Mouse (Mus musculus): Measurements from ENCODE around the gene Atp6v0a1.
A peak's percentile ranks its signal among the peaks of the same experiment; 100 is the strongest.

Atp6v0a1 gene

DNA sequence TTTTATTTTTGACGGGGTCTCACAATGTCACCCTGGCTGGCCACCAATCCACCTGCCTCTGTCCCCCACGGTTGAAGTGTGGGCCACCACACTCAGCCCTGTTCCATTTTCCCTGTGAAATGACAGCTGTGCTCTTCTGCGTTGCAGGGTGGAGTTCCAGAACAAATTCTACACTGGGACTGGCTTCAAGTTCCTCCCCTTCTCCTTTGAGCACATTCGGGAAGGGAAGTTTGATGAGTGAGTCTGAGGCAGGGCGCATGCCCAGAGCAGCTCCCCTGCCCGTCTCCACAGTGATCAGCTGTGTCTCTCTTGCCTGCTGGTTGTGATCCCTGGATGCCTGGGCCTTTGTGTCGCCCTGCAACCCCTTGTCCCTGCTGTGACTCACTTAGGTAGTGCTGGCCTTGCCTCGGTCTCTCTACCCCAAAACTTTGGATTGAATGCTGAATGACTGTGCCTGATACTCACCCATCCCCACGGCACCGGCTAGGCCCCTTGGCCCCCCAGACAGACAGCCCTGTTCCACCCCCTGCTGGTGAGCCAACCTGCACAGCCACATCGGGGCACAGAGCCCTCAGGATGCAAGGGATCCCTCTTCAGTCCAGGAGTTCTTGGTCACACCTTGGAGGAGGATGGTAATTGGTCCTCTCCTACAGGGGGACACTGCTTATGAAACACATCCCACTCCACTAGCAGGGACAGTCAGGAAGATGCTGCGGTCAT is 53.1 kb downstream of the Atp6v0a1 start:
- DNase-seq (ENCODE audit: low read depth): no peak

DNA sequence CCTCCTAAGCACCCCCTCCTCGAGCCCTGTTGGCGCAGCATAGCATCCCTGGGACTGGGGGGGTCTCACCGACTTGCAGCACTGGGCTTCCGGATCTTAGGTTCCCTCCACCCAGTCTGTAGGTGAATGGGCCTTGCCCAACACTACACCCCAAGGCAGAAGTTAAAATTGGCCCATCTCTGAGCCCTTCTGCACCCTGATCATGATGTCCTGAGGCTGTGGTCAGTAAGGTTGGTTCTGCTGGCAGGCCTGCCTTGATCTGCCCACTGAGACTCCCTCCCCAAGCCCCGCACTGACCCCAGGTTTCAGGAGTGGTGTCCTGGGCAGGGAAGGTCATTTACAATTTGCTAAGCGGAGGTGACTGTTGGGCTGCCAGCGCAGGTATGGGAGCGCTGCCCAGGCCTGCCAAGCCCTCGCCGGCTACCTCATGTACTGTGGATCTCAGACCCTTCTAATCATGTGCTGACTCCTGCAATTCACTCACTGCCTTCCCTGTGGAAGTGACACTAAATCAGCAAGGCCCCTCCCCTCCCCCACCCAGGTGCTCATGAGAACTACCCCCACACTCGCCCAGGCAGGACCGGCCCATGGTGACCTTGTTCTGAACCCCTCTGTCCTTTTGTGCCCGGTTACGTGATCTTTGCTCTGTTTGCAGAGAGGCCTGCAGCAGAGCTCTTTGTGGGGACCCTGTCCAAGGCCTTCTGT is 53.9 kb downstream of the Atp6v0a1 start:
- DNase-seq (ENCODE audit: low read depth): no peak

GRCm38 (mm10) chr11:101063676-101064327 is 54.5 kb downstream of the Atp6v0a1 start:
- peak; percentile 66 for DNase-seq (ENCODE audit: low read depth)

DNA sequence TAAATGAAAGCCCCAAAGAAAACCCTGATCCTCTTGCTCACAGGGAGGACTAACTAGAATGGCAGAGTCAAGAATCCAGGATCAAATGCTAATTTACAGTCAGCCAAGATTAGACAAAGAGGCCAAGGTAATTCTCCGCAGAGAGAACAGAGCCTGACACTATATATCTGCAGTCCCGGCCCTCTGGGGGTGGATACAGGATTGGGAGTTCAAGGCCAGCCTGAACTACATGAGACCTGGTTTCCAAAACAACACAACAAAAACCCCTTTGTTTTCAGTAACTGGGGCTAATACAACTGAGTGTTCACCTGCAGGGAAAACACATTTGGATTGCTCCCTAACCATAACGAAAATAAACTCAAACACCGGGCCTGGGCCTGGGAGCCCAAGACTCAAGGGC is 55.2 kb downstream of the Atp6v0a1 start:
- DNase-seq (ENCODE audit: low read depth): no peak

DNA sequence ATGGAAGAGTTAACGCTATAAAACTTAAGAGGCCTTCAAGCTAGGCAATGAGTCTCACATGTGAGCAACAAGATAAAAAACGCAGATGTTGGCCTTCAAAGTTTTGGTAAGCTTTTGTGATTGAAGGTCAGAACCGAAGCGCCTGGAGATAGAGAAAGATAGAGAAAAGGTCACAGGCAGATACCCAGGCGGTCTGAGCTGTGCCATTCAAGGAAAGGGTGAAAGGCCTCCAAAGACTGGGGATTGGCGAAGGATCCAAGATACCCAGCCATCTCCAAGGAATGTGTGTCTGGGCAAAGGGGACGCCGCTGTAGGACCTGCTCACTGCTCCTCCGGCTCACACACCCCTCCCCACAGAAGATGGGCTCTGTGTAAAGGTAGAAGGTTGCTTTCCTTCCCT is 55.8 kb downstream of the Atp6v0a1 start:
- DNase-seq (ENCODE audit: low read depth): peak; percentile 14

GRCm38 (mm10) chr11:101066549-101067412 is 57.5 kb downstream of the Atp6v0a1 start:
- DNase-seq (ENCODE audit: low read depth): peak; percentile 89

DNA sequence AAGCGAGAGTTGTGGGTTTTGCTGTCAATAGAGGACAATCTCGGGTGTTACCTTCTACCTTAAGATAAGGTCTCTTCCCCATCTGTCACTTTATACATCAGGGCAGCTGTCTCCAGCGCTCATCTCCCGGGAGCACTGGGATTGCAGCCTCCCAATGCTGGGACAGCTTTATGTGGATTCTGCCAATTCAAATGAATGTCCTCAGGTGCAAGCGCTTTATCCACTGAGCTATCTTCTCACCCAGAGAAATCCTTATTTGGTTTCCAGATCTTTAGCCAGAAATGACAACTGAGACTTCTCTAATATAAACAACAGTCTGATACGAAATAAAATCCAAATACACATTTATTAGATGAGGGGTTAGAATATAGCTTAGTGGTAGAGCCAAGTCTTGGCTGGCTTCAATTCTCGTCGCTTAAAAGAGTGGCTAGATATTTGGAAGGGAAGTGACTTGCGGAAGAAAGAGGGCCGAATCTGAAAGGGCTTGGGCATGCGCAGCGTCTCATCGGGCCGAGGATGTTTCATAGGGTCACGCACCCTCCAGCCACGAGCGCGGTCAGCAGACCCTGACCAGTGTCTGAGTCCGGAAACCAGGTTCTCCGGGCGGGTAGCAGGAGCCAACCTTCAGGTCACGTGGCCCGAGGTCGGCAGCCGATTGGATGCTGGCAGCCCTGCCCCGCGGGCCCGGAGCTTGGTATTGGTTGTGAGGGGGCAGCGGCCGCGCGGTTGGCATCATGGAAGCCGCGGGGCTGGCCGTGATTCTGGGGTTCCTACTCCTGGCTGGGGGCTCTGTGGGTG is 60.3 kb downstream of the Atp6v0a1 start, which contains the start of gene Naglu:
Gene Naglu (plus strand): TSS at position 622 of the 798 bp plus-strand sequence.
- DNase-seq (ENCODE audit: low read depth): peak; percentile 94

- no peak for DNase-seq (ENCODE audit: low read depth)
These were observed 60.9 kb downstream of the Atp6v0a1 start for GRCm38 (mm10) chr11:101070189-101070527.

DNA sequence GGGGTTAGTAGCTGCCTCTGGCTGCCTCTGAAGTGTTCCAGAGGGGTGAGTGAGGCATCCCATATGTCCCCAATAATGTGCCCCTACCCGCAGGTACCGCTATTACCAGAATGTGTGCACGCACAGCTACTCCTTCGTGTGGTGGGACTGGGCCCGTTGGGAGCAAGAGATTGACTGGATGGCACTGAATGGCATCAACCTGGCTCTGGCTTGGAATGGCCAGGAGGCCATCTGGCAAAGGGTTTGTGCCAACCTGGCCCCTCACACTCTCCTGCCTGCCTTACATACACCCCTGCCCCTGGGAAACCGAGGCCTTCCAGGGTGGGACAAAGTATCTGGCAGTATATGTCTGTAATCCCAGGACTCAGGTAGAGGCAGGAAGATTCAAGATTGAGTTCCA is 61.7 kb downstream of the Atp6v0a1 start:
- DNase-seq (ENCODE audit: low read depth): no peak

DNA sequence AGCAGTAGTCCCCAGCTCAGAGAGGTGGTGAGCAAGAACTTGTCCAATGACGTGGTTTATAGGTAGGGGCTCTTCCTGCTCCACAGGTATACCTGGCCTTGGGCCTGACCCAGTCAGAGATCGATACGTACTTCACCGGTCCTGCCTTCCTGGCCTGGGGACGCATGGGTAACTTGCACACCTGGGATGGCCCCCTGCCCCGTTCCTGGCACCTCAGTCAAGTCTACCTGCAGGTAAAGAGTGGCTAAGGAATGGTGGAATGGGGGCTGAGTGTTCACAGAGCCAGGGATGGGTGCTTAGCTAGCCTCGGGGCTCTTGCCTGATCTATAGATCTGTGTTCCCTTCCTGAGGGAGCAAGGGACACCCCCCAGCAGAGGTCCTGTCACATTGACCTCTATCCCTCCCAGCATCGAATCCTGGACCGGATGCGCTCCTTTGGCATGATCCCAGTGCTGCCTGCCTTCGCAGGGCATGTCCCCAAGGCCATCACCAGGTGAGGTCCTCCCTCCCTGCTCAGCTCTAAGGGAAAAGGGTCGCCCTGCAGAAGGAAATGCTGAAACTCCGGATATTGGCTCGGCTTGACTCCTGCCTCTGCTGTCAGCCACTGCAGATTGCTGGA is 62.7 kb downstream of the Atp6v0a1 start:
- DNase-seq (ENCODE audit: low read depth): no peak

- DNase-seq (ENCODE audit: low read depth): no peak
These were observed 68.9 kb downstream of the Atp6v0a1 start, which contains the start of gene Hsd17b1 for GRCm38 (mm10) chr11:101078121-101078520. Hsd17b1 (plus strand) TSS chr11:101078411.

DNA sequence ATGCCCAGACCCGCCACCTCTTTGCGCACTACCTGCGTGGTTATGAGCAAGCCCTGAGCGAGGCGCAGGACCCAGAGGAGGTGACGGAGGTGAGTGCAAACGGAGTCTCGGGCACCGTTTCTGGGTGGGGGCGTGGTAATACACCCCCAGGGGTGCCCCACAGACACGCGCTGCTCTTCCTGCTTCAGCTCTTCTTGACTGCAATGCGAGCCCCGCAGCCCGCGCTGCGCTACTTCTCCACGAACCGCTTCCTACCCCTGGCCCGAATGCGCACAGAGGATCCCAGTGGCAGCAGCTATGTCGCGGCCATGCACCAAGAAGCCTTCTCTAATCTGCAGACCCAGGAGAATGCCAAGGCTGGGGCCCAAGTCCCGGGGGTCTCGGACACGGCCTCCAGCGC is 70.5 kb downstream of the Atp6v0a1 start:
- peak; percentile 46 for DNase-seq (ENCODE audit: low read depth)

- DNase-seq (ENCODE audit: low read depth): no peak
These were observed 71.2 kb downstream of the Atp6v0a1 start for GRCm38 (mm10) chr11:101080421-101080820.

GRCm38 (mm10) chr11:101081659-101082058 is 72.4 kb downstream of the Atp6v0a1 start:
- no peak for DNase-seq (ENCODE audit: low read depth)

DNA sequence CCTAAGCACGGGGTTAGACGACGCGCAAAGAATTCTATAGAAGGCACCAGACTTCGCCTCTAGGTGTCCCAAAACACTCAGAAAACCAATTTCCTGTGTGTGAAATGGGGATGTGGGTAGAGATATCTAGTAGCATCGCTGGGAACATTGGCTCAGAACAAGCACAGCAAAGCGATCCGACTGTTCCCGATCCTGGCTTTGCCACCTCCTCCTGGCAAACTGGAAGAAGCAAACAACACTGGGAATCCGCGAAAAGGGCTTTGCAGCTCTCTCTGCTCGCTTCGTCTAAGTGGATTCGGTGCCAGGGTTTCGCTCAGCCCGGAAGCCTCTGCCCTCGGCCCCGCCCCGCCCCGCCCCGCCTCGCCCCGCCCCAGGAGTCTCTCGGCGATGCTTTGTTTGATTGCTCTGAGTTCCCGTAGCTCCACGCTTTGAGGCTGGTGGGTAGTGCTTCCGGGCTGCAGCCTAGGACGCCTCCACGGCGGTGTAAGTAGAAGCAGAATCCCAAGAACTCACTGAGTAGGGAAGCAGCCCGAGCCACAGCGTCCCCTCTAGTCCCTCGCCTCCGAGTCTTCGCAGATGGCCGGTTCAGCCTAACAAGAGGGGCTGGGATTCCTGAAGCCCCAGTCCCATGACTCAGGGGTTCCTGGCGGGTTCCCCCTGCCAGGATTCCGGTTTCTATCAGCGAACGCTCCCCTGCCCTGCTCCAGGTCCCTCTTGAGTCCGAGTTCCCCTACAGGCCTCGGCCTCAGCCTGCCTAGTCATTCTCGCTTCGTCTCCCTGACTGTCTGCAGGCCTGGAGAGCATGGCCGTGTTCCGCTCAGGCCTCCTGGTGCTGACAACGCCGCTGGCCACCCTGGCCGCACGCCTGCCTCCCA is 73.2 kb downstream of the Atp6v0a1 start, which contains the start of gene Coasy:
Gene Coasy (plus strand): TSS at position 358 of the 875 bp plus-strand sequence.
- DNase-seq (ENCODE audit: low read depth): peak; percentile 95

- DNase-seq (ENCODE audit: low read depth): no peak
These were observed 73.9 kb downstream of the Atp6v0a1 start for GRCm38 (mm10) chr11:101083083-101083697.

DNA sequence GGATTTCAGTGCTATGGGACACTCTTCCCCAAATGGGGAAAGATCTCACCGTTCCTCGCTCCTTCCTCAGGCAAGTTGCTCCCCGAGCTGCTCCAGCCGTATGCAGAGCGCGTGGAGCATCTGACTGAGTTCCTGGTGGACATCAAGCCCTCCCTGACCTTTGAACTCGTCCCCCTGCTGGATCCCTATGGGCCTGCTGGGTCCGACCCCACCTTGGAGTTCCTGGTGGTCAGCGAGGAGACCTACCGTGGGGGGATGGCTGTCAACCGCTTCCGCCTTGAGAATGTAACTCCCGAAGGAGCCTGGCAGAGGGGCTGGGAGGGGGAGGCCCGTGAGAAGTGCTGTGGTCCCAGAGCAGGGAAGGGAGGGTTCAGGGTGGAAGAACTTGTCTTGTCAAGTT is 75.0 kb downstream of the Atp6v0a1 start:
- no peak for DNase-seq (ENCODE audit: low read depth)

DNA sequence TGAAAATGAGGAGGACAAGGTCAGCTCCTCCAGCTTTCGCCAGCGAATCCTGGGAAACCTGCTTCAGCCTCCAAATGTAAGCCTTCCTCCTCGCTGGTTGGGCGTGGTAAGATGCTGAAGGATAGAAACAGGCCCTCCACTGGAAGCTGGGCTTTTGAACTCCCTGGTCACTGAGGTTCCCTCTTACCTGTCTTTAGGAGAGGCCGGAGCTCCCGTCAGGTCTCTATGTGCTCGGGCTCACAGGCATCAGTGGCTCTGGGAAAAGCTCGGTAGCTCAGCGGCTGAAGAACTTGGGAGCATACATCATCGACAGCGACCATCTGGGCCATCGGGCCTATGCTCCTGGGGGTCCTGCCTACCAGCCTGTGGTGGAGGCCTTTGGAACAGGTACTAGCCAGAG is 75.6 kb downstream of the Atp6v0a1 start:
- no peak for DNase-seq (ENCODE audit: low read depth)

All from induced T-regulatory cell, adult 2 months (primary cell).